Mouse (Mus musculus) left cerebral cortex, postnatal 36 days (tissue): ENCODE results near the gene Magi2. TPM values are rescaled to one million over a fixed set of nuclear protein-coding genes. Genes with fewer than 3 reads are reported as not detected.
"Not testable (repeated sequence)": the region's sequence is repeated elsewhere in the genome, so short reads cannot be mapped to it uniquely, and the experiment has no call there.

Source experiments
- DNase-seq, 2 experiments: peaks; one replicate each; pipeline ENCODE4 v3.0.0; 2021 to 2022; ENCODE audit warnings: low spot score in 2 of 2, mixed read lengths in 1 of 2
- intact Hi-C: fragments of 180-260 bp; cut with DNase I; formaldehyde crosslinking; loops from one replicate; pipeline ENCODE4 v1.15.1; 2025
- total RNA-seq, 2 experiments: library from RNA; stranded (reverse); gene quantifications; 2 replicates each; pipeline ENCODE4 v1.2.3; 2021

Gene Magi2
- total RNA-seq, 2 experiments from 2014 or later: 121 to 141 TPM

DNA sequence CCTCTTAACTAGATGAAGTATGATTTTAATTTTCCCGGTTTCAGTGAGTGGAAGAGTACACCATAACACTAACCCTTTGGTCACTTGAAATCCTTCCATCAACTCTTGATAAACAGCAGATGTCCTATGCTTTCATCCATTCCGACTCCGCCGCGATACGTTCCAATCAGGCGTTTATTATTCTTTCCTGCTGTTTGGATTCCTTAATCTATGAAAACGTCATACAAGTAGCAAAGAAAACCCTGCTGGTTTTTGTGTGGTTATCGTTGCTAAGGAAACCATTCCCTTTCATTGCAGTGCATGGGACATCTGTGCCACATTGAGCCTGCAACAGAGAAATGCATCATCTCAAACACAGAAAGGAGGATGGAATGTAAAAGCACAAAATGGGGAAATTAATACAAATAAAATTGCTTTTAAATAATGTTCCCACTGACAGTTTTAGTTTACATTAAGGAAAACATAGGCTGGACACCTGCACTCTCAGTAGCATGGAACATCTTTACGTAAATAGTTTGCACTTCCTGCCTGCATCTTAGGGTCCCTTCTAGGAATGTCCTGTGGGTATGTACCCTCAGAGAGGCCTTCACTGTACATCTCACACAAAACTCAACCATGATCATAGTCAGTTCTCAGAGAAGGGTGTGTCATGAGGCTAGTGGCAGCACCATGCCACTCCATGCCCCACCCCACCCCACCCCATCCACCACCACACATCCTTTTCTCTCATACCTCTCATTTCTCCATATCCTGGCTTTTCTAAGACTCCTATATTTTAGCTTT, 914.0 kb downstream of the Magi2 start:
- DNase-seq: peak in 1 of 2 experiments; percentile 11
- intact Hi-C loops: no loop called here

DNA sequence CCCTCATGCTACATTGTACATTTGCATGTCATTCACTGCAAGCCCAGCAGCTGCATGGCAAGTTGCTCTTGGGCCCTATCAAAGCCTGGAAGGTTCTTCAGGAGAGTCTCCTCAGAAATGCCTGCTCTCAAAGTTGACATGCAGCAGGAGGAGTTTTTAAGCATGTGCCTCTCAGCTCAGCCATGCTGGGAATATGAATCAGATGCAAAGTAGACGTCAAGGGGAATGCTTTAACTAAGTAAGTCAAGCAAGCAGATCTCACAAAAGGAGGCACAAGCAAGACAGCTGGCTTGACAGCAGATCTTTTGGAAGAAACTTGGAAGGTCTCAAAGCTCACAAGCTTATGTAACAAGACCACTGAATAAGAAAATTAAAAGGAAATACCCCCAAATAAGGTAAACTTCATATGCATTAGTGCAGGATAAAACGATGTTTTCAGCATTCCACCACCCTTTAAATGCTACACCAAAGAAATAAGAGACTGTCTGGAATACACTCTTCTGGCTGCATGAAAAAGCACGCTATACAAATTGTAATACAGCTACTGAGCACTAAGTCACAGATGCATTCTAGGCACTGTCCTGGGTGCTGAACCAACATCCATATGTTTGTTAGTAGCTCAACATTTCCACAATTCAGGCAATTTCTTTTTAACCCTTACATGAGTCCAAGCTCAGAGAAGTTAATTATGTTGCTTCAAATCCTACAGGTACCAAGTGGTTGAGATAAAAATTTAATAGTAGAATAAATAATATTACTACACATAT, 926.7 kb downstream of the Magi2 start:
- no peak for DNase-seq
- intact Hi-C loops: no loop called here

DNA sequence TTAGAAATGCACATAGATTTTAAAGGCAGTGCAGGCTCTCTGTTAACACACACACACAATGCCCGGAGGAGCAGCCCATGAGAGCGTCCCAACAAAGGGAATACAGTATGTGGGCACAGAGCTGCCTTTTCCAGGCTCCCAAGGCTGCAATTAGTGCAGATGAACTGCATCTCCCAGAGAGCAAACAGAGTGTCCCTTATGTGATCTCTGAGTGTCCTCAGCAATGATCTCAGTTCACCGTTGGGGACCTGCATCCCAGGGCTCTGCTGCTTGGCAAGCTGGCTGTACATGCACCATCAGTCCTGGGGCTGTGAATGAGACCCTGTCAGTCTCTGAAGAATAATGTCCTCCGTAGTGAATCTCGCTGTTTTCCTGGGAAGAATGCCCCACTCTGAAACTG, 969.9 kb downstream of the Magi2 start:
- intact Hi-C loops: no loop called here

DNA sequence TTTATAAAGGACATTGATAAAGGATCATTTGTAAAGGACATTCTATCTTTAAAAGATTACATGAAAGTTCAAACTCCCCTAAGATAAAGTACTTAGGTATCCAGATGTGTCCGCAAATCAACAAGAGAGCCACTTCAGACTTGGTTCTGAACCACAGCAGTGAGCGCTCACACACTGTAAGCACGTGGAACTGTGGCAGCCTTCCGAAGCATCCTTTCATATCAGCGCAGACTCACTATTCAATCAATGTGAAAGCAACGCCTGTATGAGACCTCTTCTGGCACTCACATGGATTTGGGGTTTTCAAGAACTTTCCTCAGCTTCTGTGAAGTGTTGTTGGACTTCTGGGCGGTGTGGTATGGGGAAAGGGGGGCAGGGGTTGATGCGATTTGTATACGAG, 970.6 kb downstream of the Magi2 start:
- no peak for DNase-seq
- intact Hi-C loops: no loop called here

More for the DNA sequence above, 969.9 kb downstream of the Magi2 start:
- no peak for DNase-seq

DNA sequence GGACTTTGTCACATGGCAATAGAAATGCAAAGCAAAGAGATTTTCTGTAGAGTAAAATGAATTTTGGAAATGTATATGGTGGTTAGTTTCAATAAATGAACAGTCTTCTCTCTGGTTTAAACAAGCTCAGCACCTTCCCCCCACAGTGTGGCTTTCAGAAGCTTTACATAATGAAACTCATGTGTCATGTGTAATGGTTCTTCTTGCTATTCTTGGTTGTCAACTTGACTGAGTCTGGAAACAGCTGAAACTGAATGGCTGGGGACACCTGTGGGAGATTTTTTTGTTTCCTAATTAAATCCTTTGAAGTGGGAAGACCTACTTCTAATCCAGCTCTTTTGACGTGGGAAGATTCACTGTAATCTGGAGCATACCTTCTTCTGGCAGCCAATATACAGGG, 974.5 kb downstream of the Magi2 start:
- no peak for DNase-seq
- intact Hi-C loops: no loop called here

DNA sequence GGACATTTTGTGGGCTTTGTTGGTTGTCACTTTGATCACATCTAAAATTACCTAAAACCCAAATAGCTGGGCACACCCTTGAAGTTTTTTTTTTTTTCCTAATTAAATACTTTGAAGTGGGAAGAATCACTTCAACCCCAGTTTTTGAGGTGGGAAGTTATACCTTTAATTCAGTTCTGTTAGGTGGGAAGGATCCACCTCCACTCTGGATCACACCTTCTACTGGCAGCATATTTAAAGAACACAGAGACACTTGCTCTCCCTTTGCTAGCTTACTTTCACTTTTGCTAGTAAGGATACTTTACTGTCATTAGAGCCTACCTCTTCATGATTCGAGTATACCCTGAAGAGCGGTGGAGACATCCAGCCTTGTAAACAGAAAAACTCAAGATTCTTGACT, 981.3 kb downstream of the Magi2 start:
- DNase-seq: no peak
- intact Hi-C loops: no loop called here

DNA sequence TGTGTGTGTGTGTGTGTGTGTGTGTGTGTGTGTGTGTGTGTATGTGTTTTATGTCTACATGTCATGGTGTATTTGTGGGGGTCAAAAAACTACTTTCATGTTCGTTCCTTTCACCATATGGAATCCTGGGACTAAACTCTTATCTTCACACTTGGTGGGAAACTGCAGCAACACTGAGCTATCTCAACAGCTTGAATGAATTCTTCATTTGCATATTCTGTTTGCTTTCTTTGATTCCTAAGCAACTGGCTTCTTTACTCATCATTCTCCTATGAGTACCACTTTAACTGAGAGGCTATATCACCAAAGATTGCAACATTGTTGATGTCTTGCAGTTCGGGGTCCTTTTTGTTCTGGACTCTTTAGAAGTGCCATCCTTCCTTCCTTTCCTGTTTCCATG, 986.5 kb downstream of the Magi2 start:
- intact Hi-C loops: no loop called here
- DNase-seq: no peak

DNA sequence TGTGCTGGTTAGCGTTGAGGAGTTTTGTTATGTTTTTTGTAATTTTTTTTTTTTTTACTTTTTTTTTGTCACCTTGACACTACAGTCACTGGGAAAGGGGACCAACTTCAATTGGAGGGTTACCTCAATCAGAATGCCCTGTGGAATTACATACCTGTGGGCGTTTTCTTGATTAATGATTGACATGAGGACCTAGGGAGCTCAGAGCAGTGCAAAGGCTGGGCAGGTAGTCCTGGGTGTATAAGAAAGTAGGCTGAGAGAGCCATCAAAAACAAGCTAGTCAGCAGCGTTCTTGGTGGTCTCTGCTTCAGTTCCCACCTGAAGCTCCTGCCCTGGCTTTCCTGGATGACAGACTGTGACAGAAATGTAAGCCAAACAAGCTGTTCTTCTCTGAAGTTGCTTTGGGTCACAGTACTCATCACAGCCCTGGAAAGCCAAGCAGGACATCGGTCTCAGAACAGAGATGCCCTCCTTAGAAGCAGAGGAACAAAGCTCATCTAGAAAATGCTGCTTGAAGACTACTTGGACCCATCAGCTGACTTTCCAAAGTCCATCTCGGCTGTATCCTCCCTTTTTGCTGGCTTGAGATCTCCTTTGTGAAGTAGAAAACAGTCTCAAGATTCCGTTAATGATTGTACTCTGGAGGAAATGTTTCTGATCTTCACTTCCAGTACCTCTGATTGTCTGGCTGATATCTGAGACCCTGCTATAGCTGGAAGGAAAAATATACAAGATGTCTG, 999.8 kb downstream of the Magi2 start:
- no peak for DNase-seq
- intact Hi-C loops: loop anchor here (10.0 kb wide), 1 partner anchor 228 kb away; no protein-coding TSS in a partner anchor

DNA sequence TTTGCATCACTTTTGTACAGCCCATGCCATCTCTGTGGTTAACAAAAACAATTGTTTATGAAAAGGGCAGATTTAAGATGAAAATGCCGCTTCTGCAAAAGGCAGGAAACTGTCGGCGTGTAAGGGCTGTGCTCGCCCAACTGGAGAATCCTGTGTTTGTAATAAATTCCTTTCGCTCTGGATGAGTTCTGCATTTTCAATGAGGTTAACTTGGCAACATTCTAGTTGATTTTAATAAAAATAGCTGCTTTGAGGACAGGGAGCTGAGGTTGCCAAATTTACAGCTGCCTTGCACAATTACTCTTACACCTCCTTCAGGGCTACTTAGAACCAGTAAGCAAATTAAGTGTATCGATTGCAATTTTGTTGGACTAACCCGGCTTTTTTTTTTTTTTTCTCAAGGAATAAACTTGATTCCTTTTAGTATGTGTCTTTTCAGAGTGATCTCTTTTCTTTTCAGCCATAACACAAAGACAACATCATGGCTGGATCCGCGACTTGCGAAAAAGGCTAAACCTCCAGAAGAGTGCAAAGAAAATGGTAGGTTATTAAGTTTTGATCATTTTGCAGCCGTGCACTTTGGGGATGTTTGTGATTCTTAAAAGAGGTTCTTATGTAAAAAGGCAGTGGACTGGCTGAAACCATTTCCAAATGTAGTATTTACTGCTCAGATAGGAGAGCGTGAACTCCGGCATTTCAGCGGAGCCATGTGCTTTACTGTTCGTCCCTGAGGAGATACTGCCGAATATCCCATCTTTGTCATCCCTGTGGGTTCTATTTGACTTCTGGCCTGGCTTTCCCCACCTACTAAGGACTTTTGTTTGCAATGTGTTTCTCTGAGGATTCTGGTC, 1001.3 kb downstream of the Magi2 start:
- no peak for DNase-seq
- intact Hi-C loops: loop anchor here (10.0 kb wide), 1 partner anchor 227 kb away; no protein-coding TSS in a partner anchor

DNA sequence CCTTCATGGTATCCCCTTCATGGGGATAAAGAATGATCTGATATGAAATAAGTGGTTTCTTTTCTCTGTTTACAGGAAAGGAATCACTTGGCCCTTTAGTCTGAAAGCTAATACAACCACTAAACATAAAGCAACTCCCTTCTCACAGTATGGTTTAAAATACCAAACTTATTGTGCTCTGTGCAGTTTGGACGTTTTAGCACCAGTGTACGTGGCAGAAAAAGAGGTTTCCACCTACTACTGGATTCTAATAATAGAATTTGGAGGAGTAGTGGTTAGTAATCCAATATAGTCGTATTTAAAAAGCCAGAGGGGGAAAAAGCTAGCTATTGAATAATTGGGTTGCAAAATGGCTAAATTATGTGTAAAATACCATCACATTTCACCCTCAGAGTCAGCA, 1005.1 kb downstream of the Magi2 start:
- intact Hi-C loops: no loop called here
- DNase-seq: no peak

DNA sequence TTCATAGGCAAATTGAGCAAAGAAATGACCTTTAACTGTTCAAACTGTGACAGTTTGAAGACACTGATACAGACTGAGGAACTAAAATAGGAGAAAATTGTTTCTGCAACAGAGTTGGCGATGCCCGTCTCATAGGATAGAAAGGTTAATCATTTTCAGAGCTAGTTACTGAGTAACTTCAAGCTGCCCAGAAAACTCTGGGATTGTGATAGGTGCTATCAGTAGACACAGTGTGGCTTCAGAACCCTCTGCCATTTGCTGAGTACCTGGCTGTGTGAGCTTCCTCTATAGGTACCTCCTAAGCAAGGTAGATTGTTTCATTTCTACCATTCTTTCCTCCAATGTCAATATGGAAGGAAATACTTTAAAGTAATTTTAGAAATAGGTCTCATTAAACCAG, 1014.7 kb downstream of the Magi2 start:
- intact Hi-C loops: no loop called here
- DNase-seq: no peak

DNA sequence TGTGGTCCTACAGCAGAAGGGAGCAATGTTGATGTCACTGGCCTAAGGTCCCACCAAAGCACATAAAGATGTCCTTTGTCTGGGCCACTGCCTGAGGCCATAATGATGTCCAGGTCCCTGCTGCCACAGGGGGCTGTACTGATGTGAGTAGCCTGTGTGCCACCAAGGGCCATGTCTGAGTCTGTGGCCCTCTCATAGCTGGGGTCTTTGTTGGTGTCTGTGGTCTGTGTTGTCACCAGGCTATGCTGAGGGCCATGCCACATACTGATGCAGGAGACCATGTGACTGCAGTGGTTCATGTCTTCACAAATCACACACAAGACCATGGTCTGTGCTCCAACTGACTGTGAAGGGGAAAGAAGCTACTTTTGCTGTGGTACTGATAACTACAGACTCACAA, 1015.7 kb downstream of the Magi2 start:
- DNase-seq: no peak
- intact Hi-C loops: no loop called here

DNA sequence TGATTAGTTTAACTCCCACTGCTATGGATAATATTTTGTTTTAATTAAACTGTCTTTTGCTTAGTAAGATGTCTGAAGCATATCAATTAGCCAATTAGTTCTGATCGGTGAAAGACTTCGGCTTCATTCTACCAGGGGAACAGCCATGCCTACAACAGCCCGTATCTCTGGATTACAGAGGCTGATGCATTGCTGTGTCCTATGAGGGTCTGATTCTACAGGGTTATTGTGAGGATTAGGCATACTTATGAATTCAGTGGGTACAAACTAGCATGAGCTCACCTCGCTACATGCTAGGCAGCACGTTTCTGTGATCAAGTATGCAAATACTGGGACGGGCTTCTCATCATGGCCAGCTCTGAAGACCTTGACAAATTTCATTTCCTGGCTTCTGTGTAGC, 1022.5 kb downstream of the Magi2 start:
- DNase-seq: no peak
- intact Hi-C loops: no loop called here

DNA sequence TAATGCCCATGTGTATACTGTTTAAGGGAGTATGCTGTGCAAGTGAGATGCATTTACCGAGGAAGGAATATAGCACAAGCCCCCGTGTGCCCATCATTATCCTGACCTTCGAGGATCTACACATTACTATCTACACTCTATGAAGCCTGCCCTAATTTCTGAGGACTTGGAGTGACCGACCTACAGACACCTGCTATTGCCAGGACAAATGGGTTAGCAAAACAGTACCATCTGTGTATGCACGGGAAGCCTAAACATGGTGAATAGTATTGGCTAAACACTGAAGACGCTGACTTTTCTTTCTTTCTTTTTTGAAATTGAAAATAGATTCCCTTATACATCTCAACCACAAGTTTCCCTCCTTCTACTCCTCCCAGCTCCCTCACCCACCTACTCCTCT, 1024.7 kb downstream of the Magi2 start:
- intact Hi-C loops: no loop called here
- no peak for DNase-seq

DNA sequence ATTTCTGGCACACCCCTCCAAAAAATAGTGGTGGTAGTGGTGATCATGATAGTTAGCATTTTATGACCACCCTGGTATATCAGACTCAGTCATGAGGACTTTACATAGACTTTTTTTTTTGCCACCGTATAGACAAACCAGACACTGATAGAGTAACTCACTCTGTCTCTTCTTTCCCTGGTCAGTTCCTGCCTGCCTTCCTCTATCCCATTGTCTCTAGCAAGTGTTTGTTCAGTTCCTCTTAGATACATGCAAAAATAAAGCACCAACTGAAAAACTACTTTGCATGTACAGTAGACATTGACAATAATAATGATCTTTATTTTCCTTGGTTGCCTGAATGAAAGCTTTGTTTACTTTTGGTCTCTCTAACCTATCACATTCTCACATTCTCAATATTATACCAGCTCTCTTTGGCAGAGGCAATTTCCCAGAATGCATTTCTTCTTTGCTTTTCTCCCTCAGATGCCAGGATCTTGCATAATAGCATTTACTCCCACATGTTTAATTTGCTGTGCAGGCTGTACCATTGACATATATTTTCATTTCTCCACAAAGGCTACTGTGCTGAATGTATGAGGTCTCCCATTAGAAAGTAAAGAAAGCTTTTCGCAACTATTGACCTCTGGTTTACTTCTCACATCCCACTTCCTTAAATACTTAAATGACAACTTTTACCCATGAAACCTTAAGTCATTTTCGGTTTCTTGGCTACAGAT, 1029.5 kb downstream of the Magi2 start:
- intact Hi-C loops: no loop called here
- DNase-seq: no peak

DNA sequence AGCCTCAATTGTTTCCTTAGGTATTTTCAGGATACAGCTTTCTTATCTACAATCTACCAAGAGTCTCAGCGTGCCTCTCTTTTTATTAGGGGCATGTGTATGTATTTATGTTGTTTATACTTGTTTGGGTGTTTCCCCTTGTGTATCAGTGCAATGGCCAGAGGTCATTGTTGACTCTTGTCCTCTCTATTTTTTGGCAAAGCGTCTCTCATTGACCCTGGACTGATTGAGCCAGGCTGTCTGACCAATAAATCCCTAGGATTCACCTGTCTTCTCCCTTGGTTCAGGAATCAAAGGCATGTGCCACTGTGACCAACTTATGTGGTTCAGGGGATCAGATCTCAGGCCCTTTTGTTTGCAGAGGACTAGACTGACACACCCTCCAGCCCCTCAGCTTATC, 1030.1 kb downstream of the Magi2 start:
- intact Hi-C loops: no loop called here
- DNase-seq: no peak

DNA sequence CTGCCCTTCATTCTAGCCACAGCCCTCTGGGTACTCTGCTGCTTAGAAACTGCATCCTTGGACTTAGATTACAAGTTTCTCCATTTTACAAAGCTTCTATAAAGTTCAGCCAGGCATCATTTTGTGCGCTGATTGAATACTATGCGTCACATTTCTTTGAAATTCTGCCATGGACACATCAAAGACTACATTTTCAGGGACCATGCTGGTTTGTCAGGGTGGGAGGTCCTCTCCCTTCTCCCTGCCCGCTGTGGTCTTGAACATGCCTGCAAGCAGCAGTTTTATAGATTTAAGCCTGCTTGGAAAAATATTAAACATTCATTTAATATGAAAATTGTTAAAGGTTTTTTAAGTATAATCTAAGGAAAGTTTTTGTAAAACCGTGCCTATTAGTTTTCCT, 1030.6 kb downstream of the Magi2 start:
- intact Hi-C loops: no loop called here
- DNase-seq: no peak

DNA sequence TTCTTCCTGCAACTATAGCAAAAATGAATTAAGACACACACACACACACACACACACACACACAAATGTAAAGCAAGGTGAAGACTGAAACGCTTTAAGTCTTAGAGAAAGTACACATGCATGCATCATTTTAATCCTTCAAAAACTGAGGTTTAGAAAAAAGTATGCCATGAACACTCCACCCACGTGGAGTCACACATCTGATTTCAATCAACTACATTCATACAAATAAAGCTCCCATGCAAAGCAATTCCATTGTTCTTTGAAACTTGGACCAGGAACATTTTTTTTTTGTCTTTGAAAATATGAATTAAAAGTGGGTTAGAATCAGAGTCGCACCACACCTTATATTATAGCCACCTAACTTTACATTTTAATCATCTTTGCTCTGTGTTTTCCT, 1032.9 kb downstream of the Magi2 start:
- DNase-seq: no peak
- intact Hi-C loops: no loop called here

DNA sequence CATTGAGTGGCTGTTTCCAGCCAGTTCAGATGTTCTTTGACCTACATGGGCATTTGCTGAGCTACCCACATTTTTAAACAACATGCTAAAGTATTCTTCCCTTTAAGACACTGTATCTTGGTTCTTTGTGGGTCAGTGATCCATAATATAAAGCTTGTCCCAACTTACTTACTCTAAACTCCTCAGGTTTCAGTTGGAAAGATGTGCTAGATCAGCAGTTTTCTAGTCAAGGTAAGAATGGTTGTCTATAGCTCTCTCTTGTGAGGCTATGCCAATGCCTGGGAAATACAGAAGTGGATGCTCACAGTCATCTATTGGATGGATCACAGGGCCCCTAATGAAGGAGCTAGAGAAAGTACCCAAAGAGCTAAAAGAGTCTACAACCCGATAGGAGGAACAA, 1045.8 kb downstream of the Magi2 start:
- intact Hi-C loops, DNase-seq: not testable (repeated sequence)
